Mouse (Mus musculus) hindbrain, embryonic 16.5 days (tissue): ENCODE data around the gene Vsig10l. TPM values are rescaled to one million over a fixed set of nuclear protein-coding genes. Genes with fewer than 3 reads are reported as not detected.

Experiments
- ATAC-seq: fragments of 200-750 bp; cut with Nextera tagmentation; 2 replicates; pipeline ENCODE4 v1.8.0; 2017; ENCODE audit warnings: moderate TSS enrichment, moderate library complexity
- H3K27ac ChIP-seq: fragments of 300-500 bp; sonication (generic); 2 replicates; pipeline ENCODE4 v1.5.1; 2014; ENCODE audit warnings: low read depth, mild to moderate bottlenecking, control low read depth, low read length, moderate library complexity
- H3K27me3 ChIP-seq: fragments of 300-500 bp; sonication (generic); replicated peaks from 2 replicates; pipeline ENCODE4 v1.6.1; 2014; ENCODE audit warnings: low read length; ENCODE audit not compliant: control insufficient read depth, insufficient read depth
- H3K36me3 ChIP-seq: fragments of 300-500 bp; sonication (generic); 2 replicates; pipeline ENCODE4 v1.6.1; 2014; ENCODE audit warnings: mild to moderate bottlenecking, low read length, moderate library complexity, mixed read lengths; ENCODE audit not compliant: control insufficient read depth, insufficient read depth
- H3K4me1 ChIP-seq: fragments of 300-500 bp; sonication (generic); 2 replicates; pipeline ENCODE4 v1.6.1; 2014; ENCODE audit warnings: low read depth, low read length; ENCODE audit not compliant: control insufficient read depth, insufficient read depth
- H3K4me2 ChIP-seq: fragments of 300-500 bp; sonication (generic); 2 replicates; pipeline ENCODE4 v1.6.1; 2014; ENCODE audit warnings: mild to moderate bottlenecking, low read length, control low read depth, moderate library complexity
- H3K4me3 ChIP-seq: fragments of 300-500 bp; sonication (generic); 2 replicates; pipeline ENCODE4 v1.5.1; 2014; ENCODE audit warnings: mild to moderate bottlenecking, low read length, control low read depth, moderate library complexity
- H3K9ac ChIP-seq: fragments of 300-500 bp; sonication (generic); 2 replicates; pipeline ENCODE4 v1.6.1; 2014; ENCODE audit warnings: low read depth, mild to moderate bottlenecking, control low read depth, low read length, moderate library complexity
- H3K9me3 ChIP-seq: fragments of 300-500 bp; sonication (generic); 2 replicates; pipeline ENCODE4 v1.6.1; 2014; ENCODE audit warnings: mild to moderate bottlenecking, low read length, moderate library complexity; ENCODE audit not compliant: control insufficient read depth
- WGBS: fragments of 180-500 bp; shearing (Covaris S2); extraction: QIAGEN DNeasy Blood & Tissue Kit; methylation state at CpG from one replicate; pipeline ENCODE4 v1.1.7; 2014; 5-methylcytosine and 5-hydroxymethylcytosine counted together
- polyA plus RNA-seq: library from polyadenylated mRNA; unstranded; fragments of >200 nt; fragmentation: Nextera tagmentation; extraction: Ambion mirVana; gene quantifications from 2 replicates; pipeline ENCODE4 v1.2.1, GENCODE M21; 2015

The Vsig10l gene
- polyA plus RNA-seq, 1 experiment from 2014 or later = 26.1 TPM

GRCm38 (mm10) chr7:43438611-43439010 lies 24.3 kb upstream of the Vsig10l start:
- ATAC-seq = no peak
- no peak overlapping the region for H3K27ac ChIP-seq

GRCm38 (mm10) chr7:43440482-43440881 lies 22.5 kb upstream of the Vsig10l start, which contains the start of gene Cldnd2:
Gene Cldnd2 (plus strand): TSS chr7:43440782.
- no peak within 1 kb of the TSS for H3K4me3 ChIP-seq
- no peak within 1 kb of the TSS for H3K4me2 ChIP-seq
- WGBS = 80% methylated on average over 6 of the region's 6 CpGs
- no peak within 1 kb of the TSS for H3K9ac ChIP-seq
- H3K9me3 ChIP-seq = no peaks in the 10 kb centered on the region
- no peak within 1 kb of the TSS for H3K27ac ChIP-seq
- H3K4me1 ChIP-seq = peaks cover 18% of the 10 kb centered on the region
- no peaks in the 10 kb centered on the region for H3K27me3 ChIP-seq
- no peak for ATAC-seq
- H3K36me3 ChIP-seq = no peaks in the 10 kb centered on the region

More at GRCm38 (mm10) chr7:43438611-43439010, 24.3 kb upstream of the Vsig10l start:
- no peak overlapping the region for H3K4me2 ChIP-seq
- H3K9ac ChIP-seq = no peak overlapping the region
- H3K9me3 ChIP-seq = no peaks in the 10 kb centered on the region
- no peaks in the 10 kb centered on the region for H3K27me3 ChIP-seq
- peaks cover 8% of the 10 kb centered on the region for H3K4me1 ChIP-seq
- H3K4me3 ChIP-seq = no peak overlapping the region
- 85% methylated on average over 4 of the region's 4 CpGs for WGBS
- H3K36me3 ChIP-seq = no peaks in the 10 kb centered on the region

- H3K4me1 ChIP-seq = peaks cover 18% of the 10 kb centered on the region
- WGBS = 76% methylated on average over 3 of the region's 3 CpGs
- no peaks in the 10 kb centered on the region for H3K9me3 ChIP-seq
- no peak overlapping the region for H3K4me3 ChIP-seq
- ATAC-seq = no peak
- H3K27me3 ChIP-seq = no peaks in the 10 kb centered on the region
- H3K36me3 ChIP-seq = no peaks in the 10 kb centered on the region
- no peak overlapping the region for H3K27ac ChIP-seq
- no peak overlapping the region for H3K4me2 ChIP-seq
- no peak overlapping the region for H3K9ac ChIP-seq
Observed at GRCm38 (mm10) chr7:43441071-43441470, 21.9 kb upstream of the Vsig10l start.

GRCm38 (mm10) chr7:43442684-43443083 lies 20.3 kb upstream of the Vsig10l start:
- peak overlapping the region; percentile 77 for H3K9ac ChIP-seq
- H3K27me3 ChIP-seq = no peaks in the 10 kb centered on the region
- no peaks in the 10 kb centered on the region for H3K9me3 ChIP-seq
- 0 out of 2 replicates have a peak, but pooled peaks have one; percentile 1 for ATAC-seq
- peaks cover 18% of the 10 kb centered on the region for H3K4me1 ChIP-seq
- no peaks in the 10 kb centered on the region for H3K36me3 ChIP-seq
- peak overlapping the region; percentile 94 for H3K4me2 ChIP-seq
- peak overlapping the region; percentile 93 for H3K27ac ChIP-seq
- H3K4me3 ChIP-seq = peak overlapping the region; percentile 61
- 13% methylated on average over 9 of the region's 9 CpGs for WGBS

- Histone ChIP-seq H3K36me3 (no peaks in the 10 kb centered on the region), H3K27me3 (no peaks in the 10 kb centered on the region), H3K4me3 (peak overlapping the region; percentile 61), H3K4me1 (peaks cover 18% of the 10 kb centered on the region), H3K9me3 (no peaks in the 10 kb centered on the region), H3K4me2 (peak overlapping the region; percentile 94), H3K9ac (peak overlapping the region; percentile 77), H3K27ac (peak overlapping the region; percentile 93)
- WGBS = under 1% methylated on average over 36 of the region's 36 CpGs
- ATAC-seq = peak; percentile 83
Observed at GRCm38 (mm10) chr7:43443126-43443916, 19.6 kb upstream of the Vsig10l start.

- Histone ChIP-seq H3K27ac (peak within 1 kb of the TSS; percentile 93), H3K4me2 (peak within 1 kb of the TSS; percentile 94), H3K9me3 (no peaks in the 10 kb centered on the region), H3K36me3 (no peaks in the 10 kb centered on the region), H3K27me3 (no peaks in the 10 kb centered on the region), H3K4me3 (peak within 1 kb of the TSS; percentile 61), H3K4me1 (peaks cover 18% of the 10 kb centered on the region), H3K9ac (peak within 1 kb of the TSS; percentile 77)
- peak; percentile 98 for ATAC-seq
- 0% methylated on average over 27 of the region's 27 CpGs for whole genome bisulfite sequencing
Observed at GRCm38 (mm10) chr7:43443917-43444293, 19.0 kb upstream of the Vsig10l start, which contains the start of the genes Etfb and Gm45233. Gene Etfb (plus strand): TSS chr7:43444083. Gene Gm45233 (plus strand): TSS chr7:43444128.

GRCm38 (mm10) chr7:43447801-43448200 lies 15.2 kb upstream of the Vsig10l start:
- Histone ChIP-seq H3K27me3 (no peaks in the 10 kb centered on the region), H3K9ac (no peak overlapping the region), H3K9me3 (no peaks in the 10 kb centered on the region), H3K27ac (no peak overlapping the region), H3K36me3 (peaks cover 6% of the 10 kb centered on the region), H3K4me2 (no peak overlapping the region), H3K4me1 (peaks cover 13% of the 10 kb centered on the region), H3K4me3 (no peak overlapping the region)
- no peak for ATAC-seq
- WGBS = 93% methylated on average over 4 of the region's 4 CpGs

- H3K36me3 ChIP-seq = peaks cover 9% of the 10 kb centered on the region
- WGBS = 98% methylated on average over 2 of the region's 3 CpGs
- no peak for ATAC-seq
Observed at GRCm38 (mm10) chr7:43448246-43448645, 14.7 kb upstream of the Vsig10l start.

GRCm38 (mm10) chr7:43449811-43450210 lies 13.1 kb upstream of the Vsig10l start:
- H3K27me3 ChIP-seq = no peaks in the 10 kb centered on the region
- 98% methylated on average over 2 of the region's 2 CpGs for WGBS
- H3K36me3 ChIP-seq = peaks cover 17% of the 10 kb centered on the region

More at GRCm38 (mm10) chr7:43448246-43448645, 14.7 kb upstream of the Vsig10l start:
- no peak overlapping the region for H3K4me2 ChIP-seq
- H3K27me3 ChIP-seq = no peaks in the 10 kb centered on the region
- H3K4me3 ChIP-seq = no peak overlapping the region
- peaks cover 10% of the 10 kb centered on the region for H3K4me1 ChIP-seq
- no peak overlapping the region for H3K27ac ChIP-seq
- no peak overlapping the region for H3K9ac ChIP-seq
- no peaks in the 10 kb centered on the region for H3K9me3 ChIP-seq

More at GRCm38 (mm10) chr7:43449811-43450210, 13.1 kb upstream of the Vsig10l start:
- Histone ChIP-seq H3K4me1 (peaks cover 3% of the 10 kb centered on the region), H3K9me3 (no peaks in the 10 kb centered on the region), H3K4me2 (no peak overlapping the region), H3K9ac (no peak overlapping the region), H3K27ac (no peak overlapping the region), H3K4me3 (no peak overlapping the region)
- no peak for ATAC-seq
